Mouse (Mus musculus) myocyte (in vitro differentiated cells): Measurements from ENCODE around the gene Mroh7.

Experiments used
- CEBPB ChIP-seq: IDR thresholded peaks from 2 replicates; pipeline ENCODE4 v1.6.1; 2011; ENCODE audit warnings: mild to moderate bottlenecking, moderate library complexity; ENCODE audit not compliant: poor library complexity, insufficient read depth, severe bottlenecking
- MAX ChIP-seq: IDR thresholded peaks from one replicate; pipeline ENCODE4 v1.6.1; 2011; ENCODE audit warnings: low read depth, mild to moderate bottlenecking, control low read depth
- MYOD1 ChIP-seq, 3 experiments: IDR thresholded peaks; one replicate each; pipeline ENCODE4 v1.6.1; 2011; ENCODE audit warnings: control low read depth in 2 of 3, low read depth in 2 of 3, mild to moderate bottlenecking in 2 of 3, moderate library complexity in 1 of 3; ENCODE audit not compliant: insufficient read length in 2 of 3, control insufficient read depth in 1 of 3
- POLR2A ChIP-seq: IDR thresholded peaks from one replicate; pipeline ENCODE4 v1.6.1; 2011; ENCODE audit warnings: low read depth, mild to moderate bottlenecking, control low read depth, moderate library complexity; ENCODE audit not compliant: insufficient read length
- TCF12 ChIP-seq: IDR thresholded peaks from one replicate; pipeline ENCODE4 v1.6.1; 2011; ENCODE audit warnings: mild to moderate bottlenecking, control low read depth; ENCODE audit not compliant: poor library complexity, insufficient read depth, severe bottlenecking

DNA sequence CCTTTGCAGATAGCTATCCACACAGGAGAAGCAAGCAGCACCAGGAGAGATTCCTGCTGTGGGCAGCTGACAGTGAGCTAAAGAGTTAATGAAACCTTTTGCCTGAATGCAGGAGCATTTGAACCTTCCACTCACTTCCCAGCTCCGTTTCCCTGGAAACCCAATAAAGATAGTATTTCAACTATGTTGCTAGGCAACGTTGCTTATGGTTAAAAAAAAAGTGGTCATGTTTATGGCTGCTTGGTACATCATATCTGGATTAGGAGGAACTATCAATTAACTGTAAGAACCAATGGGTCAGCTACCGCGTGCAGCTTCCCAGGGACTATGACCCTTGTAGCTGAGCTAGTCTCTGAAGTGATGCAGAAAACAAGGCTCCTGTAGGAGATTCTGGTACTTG, 29.9 kb downstream of the Mroh7 start:
- no peak for TF ChIP-seq TCF12
- TF ChIP-seq MAX, result no peak
- TF ChIP-seq CEBPB, result no peak
- TF ChIP-seq POLR2A, result no peak
- no peak for TF ChIP-seq MYOD1 (IDR thresholded peaks at IDR 0.05; ENCODE audit: control insufficient read depth in 1 of 3, insufficient read length in 2 of 3, low read depth in 2 of 3)
